In the genomic region with DNA sequence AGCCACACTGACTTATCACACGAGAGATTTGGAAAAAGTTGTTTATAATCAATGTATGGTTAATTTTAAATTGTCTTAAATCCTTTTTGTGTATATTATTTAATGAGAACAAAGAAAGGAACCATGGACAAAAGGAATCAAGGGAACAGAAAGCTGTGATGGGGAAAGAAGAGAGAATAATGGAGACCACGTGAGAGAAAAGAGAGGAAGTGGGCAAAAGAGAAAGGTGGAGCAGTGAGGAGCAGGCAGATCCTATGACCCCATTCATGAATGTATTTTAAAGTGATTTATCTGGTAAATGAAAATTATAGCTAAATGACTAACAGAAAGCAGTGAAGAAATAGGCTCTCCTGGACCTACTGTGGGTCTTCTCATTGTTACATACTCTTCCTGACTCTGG, we compare ENCODE assay signal across 29 mouse cellular contexts.
"Had no signal": no experiment of that assay in that cellular context is flagged by ENCODE, and none has a peak within 500 bp of the region (broad histone marks: within the 10 kb centered on the region; RNA-seq: fewer than 3 reads in every experiment).

No protein-coding gene starts in this region.

- H3K4me1 ChIP-seq: embryonic facial prominence, embryonic 10.5 days; embryonic facial prominence, embryonic 12.5 days; embryonic facial prominence, embryonic 13.5 days; embryonic facial prominence, embryonic 15.5 days; forebrain, embryonic 13.5 days; forebrain, embryonic 15.5 days had no signal

- H3K36me3 ChIP-seq: embryonic facial prominence, embryonic 10.5 days; embryonic facial prominence, embryonic 12.5 days; embryonic facial prominence, embryonic 13.5 days; embryonic facial prominence, embryonic 15.5 days; forebrain, embryonic 10.5 days; forebrain, embryonic 12.5 days; forebrain, embryonic 15.5 days had no signal

- H3K27me3 ChIP-seq: embryonic facial prominence, embryonic 12.5 days; embryonic facial prominence, embryonic 13.5 days; embryonic facial prominence, embryonic 15.5 days; forebrain, embryonic 12.5 days; forebrain, embryonic 13.5 days; forebrain, embryonic 15.5 days had no signal

- H3K4me3 ChIP-seq: embryonic facial prominence, embryonic 10.5 days; embryonic facial prominence, embryonic 12.5 days; embryonic facial prominence, embryonic 13.5 days; embryonic facial prominence, embryonic 15.5 days; erythroblast, embryonic 14.5 days; forebrain, embryonic 10.5 days; forebrain, embryonic 12.5 days; forebrain, embryonic 13.5 days; forebrain, embryonic 15.5 days; gastrocnemius, adult 2 months; heart, adult 2 months had no signal

- H3K9ac ChIP-seq: embryonic facial prominence, embryonic 12.5 days; embryonic facial prominence, embryonic 13.5 days; embryonic facial prominence, embryonic 15.5 days; forebrain, embryonic 12.5 days; forebrain, embryonic 13.5 days; forebrain, embryonic 15.5 days; forebrain, postnatal 0 days had no signal

- ATAC-seq: forebrain, embryonic 13.5 days; forebrain, embryonic 14.5 days; forebrain, embryonic 15.5 days; forebrain, embryonic 16.5 days; forebrain, postnatal 0 days had no signal

- DNase-seq: cerebellum, adult 2 months; cerebellum, adult 8-10 months; cerebellum, adult 9-10 months; cerebellum, adult 9-11 months; cerebellum, postnatal 10 days; cerebellum, postnatal 14 days; cerebellum, postnatal 25 days; cerebellum, postnatal 36 days; embryo, embryonic 11 days; forebrain, postnatal 0 days; gastrocnemius, adult 2 months; gastrocnemius, postnatal 10 days; gastrocnemius, postnatal 14 days; gastrocnemius, postnatal 25 days; gastrocnemius, postnatal 36 days; heart, adult 11 months; heart, adult 18-20 months; heart, adult 2 months had no signal

- H3K27ac ChIP-seq: embryonic facial prominence, embryonic 10.5 days; embryonic facial prominence, embryonic 12.5 days; embryonic facial prominence, embryonic 13.5 days; embryonic facial prominence, embryonic 15.5 days; forebrain, embryonic 10.5 days; forebrain, embryonic 12.5 days; forebrain, embryonic 13.5 days; forebrain, embryonic 15.5 days; gastrocnemius, adult 2 months; heart, adult 2 months had no signal

- H3K4me2 ChIP-seq: embryonic facial prominence, embryonic 12.5 days; embryonic facial prominence, embryonic 13.5 days; embryonic facial prominence, embryonic 15.5 days; forebrain, embryonic 12.5 days; forebrain, embryonic 13.5 days; forebrain, embryonic 15.5 days had no signal

- H3K9me3 ChIP-seq: embryonic facial prominence, embryonic 10.5 days; embryonic facial prominence, embryonic 12.5 days; embryonic facial prominence, embryonic 13.5 days; embryonic facial prominence, embryonic 15.5 days; forebrain, embryonic 10.5 days; forebrain, embryonic 12.5 days; forebrain, embryonic 13.5 days; forebrain, embryonic 15.5 days had no signal
